Mouse (Mus musculus): ENCODE data around the gene Tmem267. TPM values are rescaled to one million over a fixed set of nuclear protein-coding genes. Genes with fewer than 3 reads are reported as not detected.
A peak's percentile ranks its signal among the peaks of the same experiment; 100 is the strongest.

Gene Tmem267
- polyA plus RNA-seq, 1 experiment from 2014 or later = 1.3 TPM

- peak; percentile 93 for ATAC-seq (ENCODE audit: insufficient number of reproducible peaks, low FRiP score, low TSS enrichment, low read depth)
Observed at GRCm38 (mm10) chr13:119631482-119632155, 143.8 kb downstream of the Tmem267 start.

DNA sequence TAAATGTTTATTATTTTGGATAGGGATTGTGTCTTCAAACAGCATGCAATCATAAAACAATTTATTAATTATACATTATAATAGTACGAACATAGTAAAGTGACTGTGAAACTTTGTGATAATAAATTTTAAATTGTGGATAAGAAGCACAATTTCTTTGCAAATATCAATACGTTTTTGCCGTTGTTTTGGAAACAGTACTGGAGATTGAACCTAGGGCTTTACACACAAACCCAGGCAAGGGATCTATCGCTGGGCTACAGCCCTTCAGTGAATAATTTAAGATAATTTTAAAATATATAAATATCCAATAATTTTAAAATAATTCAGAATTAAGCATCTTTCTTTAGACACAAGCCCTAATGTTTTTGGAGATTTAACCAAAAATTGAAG is 144.3 kb downstream of the Tmem267 start:
- no peak for ATAC-seq (ENCODE audit: insufficient number of reproducible peaks, low FRiP score, low TSS enrichment, low read depth)
- Histone ChIP-seq H3K27ac (replicated peaks; ENCODE audit: low read depth, low read length) (no peak overlapping the region), H3K4me2 (ENCODE audit: low read depth, severe bottlenecking) (no peak overlapping the region), H3K9ac (ENCODE audit: low read length) (no peak overlapping the region), H3K36me3 (ENCODE audit: control insufficient read depth, insufficient read depth, low read length) (no peaks in the 10 kb centered on the region), H3K9me3 (ENCODE audit: control insufficient read depth, low read length) (no peaks in the 10 kb centered on the region), H3K27me3 (ENCODE audit: control insufficient read depth, insufficient read depth, low read length) (no peaks in the 10 kb centered on the region), H3K4me3 (ENCODE audit: low read depth, low read length) (no peak overlapping the region), H3K4me1 (ENCODE audit: control insufficient read depth, insufficient read depth, low read length) (no peaks in the 10 kb centered on the region)
- WGBS = 83% methylated on average over 4 of the region's 4 CpGs
- DNase-seq (ENCODE audit: low spot score) = no peak

More at GRCm38 (mm10) chr13:119631482-119632155, 143.8 kb downstream of the Tmem267 start:
- 12% methylated on average over 33 of the region's 33 CpGs for WGBS
- Histone ChIP-seq H3K4me2 (ENCODE audit: low read depth, severe bottlenecking) (peak overlapping the region; percentile 42; the same call in 1 of the 2 replicates), H3K4me1 (ENCODE audit: control insufficient read depth, insufficient read depth, low read length) (no peaks in the 10 kb centered on the region), H3K36me3 (ENCODE audit: control insufficient read depth, insufficient read depth, low read length) (no peaks in the 10 kb centered on the region), H3K4me3 (ENCODE audit: low read depth, low read length) (peak overlapping the region; percentile 50), H3K9me3 (ENCODE audit: control insufficient read depth, low read length) (no peaks in the 10 kb centered on the region), H3K27ac (replicated peaks; ENCODE audit: low read depth, low read length) (no peak overlapping the region), H3K27me3 (ENCODE audit: control insufficient read depth, insufficient read depth, low read length) (no peaks in the 10 kb centered on the region), H3K9ac (ENCODE audit: low read length) (peak overlapping the region; percentile 43)
- DNase-seq (ENCODE audit: low spot score) = peak; percentile 92

DNA sequence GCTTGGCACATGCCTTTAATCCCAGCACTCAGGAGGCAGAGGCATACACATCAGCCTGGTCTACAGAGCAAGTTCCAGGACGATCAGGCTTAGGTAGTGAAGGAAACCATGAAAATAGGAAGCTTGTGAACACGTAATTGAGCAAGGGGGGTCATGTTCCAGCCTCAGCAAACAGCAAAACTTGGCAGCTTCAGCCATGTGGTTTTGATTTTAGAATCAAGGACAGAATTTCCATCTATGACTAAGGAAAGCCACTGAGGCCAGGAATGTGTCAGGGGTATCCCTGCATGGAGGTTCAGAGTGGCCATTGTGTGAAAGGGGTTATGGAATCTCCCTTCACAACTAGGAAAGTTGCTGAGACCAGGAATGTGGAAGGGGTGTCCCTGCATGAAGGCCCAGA is 147.7 kb downstream of the Tmem267 start:
- H3K4me3 ChIP-seq (ENCODE audit: low read depth, low read length) = no peak overlapping the region
- H3K9me3 ChIP-seq (ENCODE audit: control insufficient read depth, low read length) = no peaks in the 10 kb centered on the region
- ATAC-seq (ENCODE audit: insufficient number of reproducible peaks, low FRiP score, low TSS enrichment, low read depth) = no peak
- WGBS = 26% methylated on average over 2 of the region's 2 CpGs
- H3K27ac ChIP-seq (replicated peaks; ENCODE audit: low read depth, low read length) = no peak overlapping the region
- no peak overlapping the region for H3K9ac ChIP-seq (ENCODE audit: low read length)
- H3K4me2 ChIP-seq (ENCODE audit: low read depth, severe bottlenecking) = no peak overlapping the region
- H3K4me1 ChIP-seq (ENCODE audit: control insufficient read depth, insufficient read depth, low read length) = no peaks in the 10 kb centered on the region
- H3K36me3 ChIP-seq (ENCODE audit: control insufficient read depth, insufficient read depth, low read length) = no peaks in the 10 kb centered on the region
- no peak for DNase-seq (ENCODE audit: low spot score)
- no peaks in the 10 kb centered on the region for H3K27me3 ChIP-seq (ENCODE audit: control insufficient read depth, insufficient read depth, low read length)

GRCm38 (mm10) chr13:119637837-119638236 is 150.0 kb downstream of the Tmem267 start:
- WGBS = 83% methylated on average over 4 of the region's 4 CpGs
- Histone ChIP-seq H3K27me3 (ENCODE audit: control insufficient read depth, insufficient read depth, low read length) (no peaks in the 10 kb centered on the region), H3K4me3 (ENCODE audit: low read depth, low read length) (no peak overlapping the region), H3K36me3 (ENCODE audit: control insufficient read depth, insufficient read depth, low read length) (no peaks in the 10 kb centered on the region), H3K9me3 (ENCODE audit: control insufficient read depth, low read length) (no peaks in the 10 kb centered on the region), H3K4me1 (ENCODE audit: control insufficient read depth, insufficient read depth, low read length) (no peaks in the 10 kb centered on the region), H3K9ac (ENCODE audit: low read length) (no peak overlapping the region), H3K27ac (replicated peaks; ENCODE audit: low read depth, low read length) (no peak overlapping the region), H3K4me2 (ENCODE audit: low read depth, severe bottlenecking) (no peak overlapping the region)
- DNase-seq (ENCODE audit: low spot score) (no peak), ATAC-seq (ENCODE audit: insufficient number of reproducible peaks, low FRiP score, low TSS enrichment, low read depth) (no peak)

- DNase-seq (ENCODE audit: low spot score) (no peak), ATAC-seq (ENCODE audit: insufficient number of reproducible peaks, low FRiP score, low TSS enrichment, low read depth) (no peak)
- no peaks in the 10 kb centered on the region for H3K27me3 ChIP-seq (ENCODE audit: control insufficient read depth, insufficient read depth, low read length)
- H3K36me3 ChIP-seq (ENCODE audit: control insufficient read depth, insufficient read depth, low read length) = no peaks in the 10 kb centered on the region
- H3K4me1 ChIP-seq (ENCODE audit: control insufficient read depth, insufficient read depth, low read length) = no peaks in the 10 kb centered on the region
- H3K27ac ChIP-seq (replicated peaks; ENCODE audit: low read depth, low read length) = no peak overlapping the region
- H3K9ac ChIP-seq (ENCODE audit: low read length) = no peak overlapping the region
- WGBS = 84% methylated on average over 5 of the region's 5 CpGs
- no peak overlapping the region for H3K4me2 ChIP-seq (ENCODE audit: low read depth, severe bottlenecking)
- no peaks in the 10 kb centered on the region for H3K9me3 ChIP-seq (ENCODE audit: control insufficient read depth, low read length)
- H3K4me3 ChIP-seq (ENCODE audit: low read depth, low read length) = no peak overlapping the region
Observed at GRCm38 (mm10) chr13:119638449-119638848, 150.6 kb downstream of the Tmem267 start.

- Histone ChIP-seq H3K4me1 (ENCODE audit: control insufficient read depth, insufficient read depth, low read length) (no peaks in the 10 kb centered on the region), H3K27me3 (ENCODE audit: control insufficient read depth, insufficient read depth, low read length) (no peaks in the 10 kb centered on the region), H3K36me3 (ENCODE audit: control insufficient read depth, insufficient read depth, low read length) (no peaks in the 10 kb centered on the region), H3K9ac (ENCODE audit: low read length) (no peak overlapping the region; the same call in 1 of the 2 replicates), H3K4me3 (ENCODE audit: low read depth, low read length) (no peak overlapping the region), H3K9me3 (ENCODE audit: control insufficient read depth, low read length) (no peaks in the 10 kb centered on the region), H3K27ac (replicated peaks; ENCODE audit: low read depth, low read length) (no peak overlapping the region), H3K4me2 (ENCODE audit: low read depth, severe bottlenecking) (no peak overlapping the region)
- no peak for ATAC-seq (ENCODE audit: insufficient number of reproducible peaks, low FRiP score, low TSS enrichment, low read depth)
- no peak for DNase-seq (ENCODE audit: low spot score)
- WGBS = 86% methylated on average over 5 of the region's 5 CpGs
Observed at GRCm38 (mm10) chr13:119639302-119639701, 151.5 kb downstream of the Tmem267 start.

GRCm38 (mm10) chr13:119640504-119640903 is 152.7 kb downstream of the Tmem267 start:
- Histone ChIP-seq H3K4me1 (ENCODE audit: control insufficient read depth, insufficient read depth, low read length) (no peaks in the 10 kb centered on the region), H3K27me3 (ENCODE audit: control insufficient read depth, insufficient read depth, low read length) (no peaks in the 10 kb centered on the region), H3K9me3 (ENCODE audit: control insufficient read depth, low read length) (no peaks in the 10 kb centered on the region), H3K36me3 (ENCODE audit: control insufficient read depth, insufficient read depth, low read length) (no peaks in the 10 kb centered on the region), H3K27ac (replicated peaks; ENCODE audit: low read depth, low read length) (no peak overlapping the region), H3K4me2 (ENCODE audit: low read depth, severe bottlenecking) (no peak overlapping the region), H3K9ac (ENCODE audit: low read length) (no peak overlapping the region), H3K4me3 (ENCODE audit: low read depth, low read length) (no peak overlapping the region)
- ATAC-seq (ENCODE audit: insufficient number of reproducible peaks, low FRiP score, low TSS enrichment, low read depth) (no peak), DNase-seq (ENCODE audit: low spot score) (no peak)
- WGBS = 41% methylated on average over 4 of the region's 4 CpGs

DNA sequence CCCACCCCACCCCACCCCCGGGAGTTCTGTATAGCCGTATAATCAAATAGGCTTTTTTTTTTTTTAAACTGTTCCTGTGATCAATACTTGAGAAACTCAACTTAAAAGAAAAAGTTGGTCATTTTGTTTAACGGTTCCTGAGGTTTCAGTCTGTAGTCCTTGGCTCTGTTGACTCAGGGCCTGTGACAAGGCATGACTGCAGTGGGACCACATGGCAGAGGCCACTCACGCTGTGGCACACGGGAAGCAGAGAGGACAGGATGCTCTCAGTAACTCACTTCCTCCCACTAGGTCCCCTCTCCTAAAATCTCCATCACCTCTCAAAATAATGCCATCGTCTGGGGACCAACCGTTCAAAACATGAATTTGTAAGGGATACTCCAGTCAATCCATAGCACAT is 153.3 kb downstream of the Tmem267 start:
- no peaks in the 10 kb centered on the region for H3K27me3 ChIP-seq (ENCODE audit: control insufficient read depth, insufficient read depth, low read length)
- no peaks in the 10 kb centered on the region for H3K36me3 ChIP-seq (ENCODE audit: control insufficient read depth, insufficient read depth, low read length)
- ATAC-seq (ENCODE audit: insufficient number of reproducible peaks, low FRiP score, low TSS enrichment, low read depth) = no peak
- no peak overlapping the region for H3K4me3 ChIP-seq (ENCODE audit: low read depth, low read length)
- DNase-seq (ENCODE audit: low spot score) = no peak
- no peak overlapping the region for H3K27ac ChIP-seq (replicated peaks; ENCODE audit: low read depth, low read length)
- H3K4me1 ChIP-seq (ENCODE audit: control insufficient read depth, insufficient read depth, low read length) = no peaks in the 10 kb centered on the region
- 79% methylated on average over 7 of the region's 7 CpGs for WGBS
- H3K9me3 ChIP-seq (ENCODE audit: control insufficient read depth, low read length) = no peaks in the 10 kb centered on the region
- no peak overlapping the region for H3K9ac ChIP-seq (ENCODE audit: low read length)
- H3K4me2 ChIP-seq (ENCODE audit: low read depth, severe bottlenecking) = no peak overlapping the region

- Histone ChIP-seq H3K27ac (replicated peaks; ENCODE audit: low read depth, low read length) (no peak overlapping the region), H3K4me2 (ENCODE audit: low read depth, severe bottlenecking) (no peak overlapping the region), H3K9ac (ENCODE audit: low read length) (no peak overlapping the region), H3K27me3 (ENCODE audit: control insufficient read depth, insufficient read depth, low read length) (no peaks in the 10 kb centered on the region), H3K4me1 (ENCODE audit: control insufficient read depth, insufficient read depth, low read length) (no peaks in the 10 kb centered on the region), H3K4me3 (ENCODE audit: low read depth, low read length) (no peak overlapping the region), H3K36me3 (ENCODE audit: control insufficient read depth, insufficient read depth, low read length) (no peaks in the 10 kb centered on the region), H3K9me3 (ENCODE audit: control insufficient read depth, low read length) (no peaks in the 10 kb centered on the region)
- ATAC-seq (ENCODE audit: insufficient number of reproducible peaks, low FRiP score, low TSS enrichment, low read depth) = no peak
- DNase-seq (ENCODE audit: low spot score) = no peak
- 71% methylated on average over 5 of the region's 5 CpGs for WGBS
Observed at GRCm38 (mm10) chr13:119644769-119645168, 156.9 kb downstream of the Tmem267 start.

All from limb, embryonic 11.5 days (tissue).